In the genomic region with DNA sequence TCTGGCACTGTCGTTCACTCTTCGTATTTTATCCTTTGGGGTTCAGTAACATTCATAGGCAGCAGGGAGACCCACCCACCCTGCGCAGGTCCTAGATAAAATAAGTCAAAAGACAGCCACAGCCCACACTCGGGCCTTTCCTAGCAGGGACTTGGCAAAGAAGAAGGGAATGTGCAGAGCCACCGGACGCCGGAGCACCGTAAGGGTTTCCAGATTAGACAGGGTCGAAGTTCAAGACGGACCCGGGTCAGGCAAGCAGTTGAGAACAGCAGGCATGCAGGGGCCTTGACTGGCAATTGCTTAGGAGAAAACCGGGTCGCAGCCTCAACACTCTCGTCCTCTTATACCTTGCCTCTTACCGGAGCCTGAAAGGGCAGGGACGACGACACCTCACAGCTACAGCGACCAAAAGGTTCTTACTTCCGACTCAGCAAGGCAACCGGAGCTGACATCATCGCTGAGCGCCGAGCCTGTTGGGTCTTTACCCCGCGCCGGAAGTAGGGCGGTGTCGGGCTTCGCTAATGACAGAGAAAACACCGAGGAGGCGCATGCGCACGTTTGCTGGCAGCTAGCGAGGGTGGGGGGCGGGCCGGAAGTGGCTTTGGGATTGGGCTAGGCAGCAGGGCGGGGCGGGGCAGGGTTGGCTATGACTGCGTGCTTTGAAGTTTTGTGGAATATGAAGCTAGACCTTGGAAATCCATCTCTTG, we compare ENCODE assay signal across 8 mouse cellular contexts. TPM values are rescaled to one million over a fixed set of nuclear protein-coding genes. Genes with fewer than 3 reads are reported as not detected.
DNase-seq lines count a peak whose midpoint lies in the region; ATAC-seq and TF ChIP-seq lines count a peak whose summit lies in the region.

A gene (minus strand): TSS at position 475 of the 707 bp plus-strand sequence.

- peak within 1 kb of the TSS; percentile 69 for H3K9ac ChIP-seq in hindbrain, postnatal 0 days (replicated peaks; ENCODE audit: low read length)

- peak within 1 kb of the TSS; percentile 86 for H3K4me3 ChIP-seq in gastrocnemius, adult 2 months
- peak within 1 kb of the TSS; percentile 60 for H3K4me3 ChIP-seq in hindbrain, postnatal 0 days (ENCODE audit: low read length)
- H3K4me3 ChIP-seq in left cerebral cortex, adult 2 months = peak within 1 kb of the TSS; percentile 68

- H3K9me3 ChIP-seq in hindbrain, postnatal 0 days (ENCODE audit: low read length) = no peaks in the 10 kb centered on the region

- H3K36me3 ChIP-seq in hindbrain, postnatal 0 days (ENCODE audit: insufficient read depth, low read length) = peaks cover 8% of the 10 kb centered on the region; the same call in 1 of the 2 replicates

- DNase-seq in ZHBTc4 (ENCODE audit: low read depth, low spot score) = peak; percentile 100
- peak; percentile 99 for DNase-seq in gastrocnemius, adult 2 months
- DNase-seq in hindbrain, postnatal 0 days (ENCODE audit: low spot score) = peak; percentile 99
- DNase-seq in left cerebral cortex, adult 2 months (ENCODE audit: extremely low spot score in 1 of 2, low spot score in 2 of 2) = peak; percentile 99 to 100
- DNase-seq in right cerebral cortex, adult 2 months (ENCODE audit: low spot score in 2 of 2) = peak; percentile 100
- DNase-seq in urinary bladder, postnatal 14 days (ENCODE audit: low spot score) = peak; percentile 99

- H3K27ac ChIP-seq in gastrocnemius, adult 2 months = peak within 1 kb of the TSS; percentile 98
- peak within 1 kb of the TSS; percentile 67 for H3K27ac ChIP-seq in hindbrain, postnatal 0 days
- peak within 1 kb of the TSS; percentile 86 for H3K27ac ChIP-seq in left cerebral cortex, adult 2 months

- ATAC-seq in common myeloid progenitor, adult 5-6 weeks (replicated peaks; ENCODE audit: low read depth, poor library complexity, severe bottlenecking) = peak; percentile 93
- ATAC-seq in hindbrain, postnatal 0 days = peak; percentile 97
- ATAC-seq in megakaryocyte, adult 5-6 weeks (ENCODE audit: poor library complexity, severe bottlenecking) = peak; percentile 96

- intact Hi-C loops in gastrocnemius, adult 2 months (cut with DNase I) = loop anchor here (5.0 kb wide), 1 partner anchor 43 kb away; a partner anchor contains a TSS
- intact Hi-C loops in left cerebral cortex, adult 2 months (cut with DNase I) = loop anchor here (2.0 to 5.0 kb wide), 3 partner anchors 90 to 192 kb away; a partner anchor contains a TSS

- H3K4me1 ChIP-seq in hindbrain, postnatal 0 days (ENCODE audit: insufficient read depth, low read length) = peaks cover 7% of the 10 kb centered on the region

- WGBS in hindbrain, postnatal 0 days = under 1% methylated on average over 39 of the region's 39 CpGs

- peak within 1 kb of the TSS; percentile 93 for H3K4me2 ChIP-seq in hindbrain, postnatal 0 days (ENCODE audit: low read depth, low read length)

- H3K27me3 ChIP-seq in hindbrain, postnatal 0 days (ENCODE audit: insufficient read depth, low read length) = no peaks in the 10 kb centered on the region

- TF ChIP-seq CTCF in gastrocnemius, adult 2 months (IDR thresholded peaks at IDR 0.05) = no peak
- no peak for TF ChIP-seq CTCF in hindbrain, postnatal 0 days (IDR thresholded peaks at IDR 0.05; ENCODE audit: low read depth)
- no peak for TF ChIP-seq CTCF in left cerebral cortex, adult 2 months (IDR thresholded peaks at IDR 0.05)

RNA-seq across cellular contexts. Expression of the gene that starts here (rescaled TPM):
- total RNA-seq in common myeloid progenitor, adult 5-6 weeks (2017) = 33.7 and 52.3 TPM in 2 replicates
- 10 to 100 TPM; 40.7 to 48.2 TPM for total RNA-seq in gastrocnemius, adult 2 months (2021)
- total RNA-seq in hindbrain, postnatal 0 days (2014; rRNA removed) = 42.9 and 44.5 TPM in 2 replicates
- 23.8 and 24.8 TPM in 2 replicates for polyA plus RNA-seq in hindbrain, postnatal 0 days (2015; fragmentation: Nextera tagmentation; extraction: Ambion mirVana)
- total RNA-seq in left cerebral cortex, adult 2 months (2021) = 10 to 100 TPM; 66.4 to 68.0 TPM
- total RNA-seq in megakaryocyte, adult 5-6 weeks (2015) = 43.0 and 53.3 TPM in 2 replicates
- total RNA-seq in megakaryocyte, adult 5-6 weeks (2017) = 30.3 and 33.3 TPM in 2 replicates

Comparison
In these comparisons a context has a peak if more than half of its experiments do, and no peak if none do; other contexts are left out.
1. Peak in every context shown above with its lines: DNase-seq, ATAC-seq, H3K4me3 ChIP-seq and H3K27ac ChIP-seq.